Mouse (Mus musculus): ENCODE data around the gene Atoh8. TPM values are rescaled to one million over a fixed set of nuclear protein-coding genes. Genes with fewer than 3 reads are reported as not detected.

The Atoh8 gene
- total RNA-seq, 1 experiment from 2014 or later, result 0.82 TPM

DNA sequence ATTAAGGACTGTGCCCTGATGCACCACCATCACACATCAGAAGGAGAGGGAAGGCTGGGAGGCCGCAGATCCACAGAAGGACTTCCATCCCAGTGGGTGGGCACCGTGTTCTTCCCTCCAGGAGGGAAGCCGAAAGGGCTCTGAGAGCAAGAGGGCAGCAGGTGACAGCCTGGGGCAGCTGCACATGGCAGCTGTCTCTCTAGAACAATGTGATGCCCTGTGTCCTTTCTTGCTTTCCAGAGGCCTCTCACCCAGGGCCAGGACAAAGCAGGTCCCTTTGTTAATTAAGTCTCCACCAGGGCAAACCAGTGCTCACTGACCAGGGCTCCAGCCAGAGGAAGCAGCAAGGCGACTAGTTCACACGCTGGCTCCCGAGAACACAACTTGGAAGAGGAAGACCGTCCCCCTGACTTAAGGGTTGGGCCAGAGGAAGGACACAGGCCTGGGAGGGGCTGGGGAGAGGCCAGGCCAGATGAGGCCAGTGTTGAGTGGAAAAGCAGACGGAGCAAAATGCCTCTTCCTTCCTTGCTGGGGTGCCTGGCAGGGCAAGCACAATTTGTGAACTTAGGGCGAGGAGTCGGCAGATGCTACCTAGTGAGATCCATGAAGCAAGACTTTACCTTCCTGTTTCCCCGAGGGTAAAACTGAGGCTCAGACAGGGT is 34.7 kb downstream of the Atoh8 start:
- ATAC-seq (replicated peaks; ENCODE audit: low read depth, poor library complexity, severe bottlenecking), result no peak

DNA sequence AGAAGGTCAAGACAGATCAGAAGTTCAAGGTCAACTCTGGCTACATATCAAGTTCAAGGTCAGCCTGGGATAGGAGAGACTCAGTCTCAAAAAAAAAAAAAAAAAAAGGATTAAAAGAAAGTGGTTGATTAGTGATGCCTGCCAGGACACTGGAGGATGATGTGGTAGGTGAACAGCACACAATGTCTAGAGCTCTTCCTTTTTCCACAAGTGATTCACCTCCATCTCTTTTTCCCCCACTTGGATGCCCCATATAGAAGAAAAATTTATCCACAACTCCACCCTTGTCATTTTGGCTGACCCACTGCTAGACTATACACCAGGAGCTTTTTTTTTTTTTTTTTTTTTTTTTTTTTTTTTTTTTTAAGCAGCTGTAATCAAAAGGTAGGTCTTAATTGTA is 37.9 kb downstream of the Atoh8 start:
- no peak for ATAC-seq (replicated peaks; ENCODE audit: low read depth, poor library complexity, severe bottlenecking)

DNA sequence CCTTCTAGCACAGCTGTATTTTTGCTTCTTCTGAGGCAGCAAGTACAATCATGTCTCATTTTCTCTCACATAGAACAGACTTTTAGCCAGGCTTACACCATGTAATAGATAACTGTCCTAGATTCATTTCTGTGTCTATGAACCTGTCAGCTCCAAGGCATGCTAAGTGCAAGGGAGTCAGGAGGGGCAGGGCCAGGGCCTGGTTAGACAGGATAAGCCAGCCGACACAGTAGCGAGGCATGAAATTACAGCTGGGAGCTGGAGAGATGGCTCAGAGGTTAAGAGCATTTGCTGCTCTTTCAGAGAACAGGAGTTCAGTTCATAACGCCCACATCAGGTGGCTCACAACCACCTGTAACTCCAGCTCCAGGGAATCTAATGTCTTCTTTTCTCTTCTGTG is 38.7 kb downstream of the Atoh8 start:
- no peak for ATAC-seq (replicated peaks; ENCODE audit: low read depth, poor library complexity, severe bottlenecking)

DNA sequence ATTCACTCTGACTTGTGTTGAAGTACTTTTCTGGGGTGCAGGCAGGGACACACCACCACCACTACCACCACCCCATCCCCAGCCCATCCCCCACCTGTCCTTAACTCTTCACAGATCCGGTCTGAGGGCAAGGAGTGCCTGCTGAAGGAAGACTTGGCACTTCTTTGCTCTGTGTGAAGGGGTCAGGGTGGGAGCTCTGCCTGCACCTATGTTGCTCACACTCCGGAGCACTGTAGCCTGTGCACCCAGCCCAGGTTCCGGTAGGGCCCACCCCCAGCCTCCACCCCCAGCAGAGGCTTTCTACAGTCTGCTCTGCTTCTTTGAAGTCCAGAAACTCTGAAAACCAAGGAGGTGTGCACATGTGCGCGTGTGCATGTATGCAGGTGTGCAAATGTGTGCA is 44.8 kb downstream of the Atoh8 start:
- no peak for ATAC-seq (replicated peaks; ENCODE audit: low read depth, poor library complexity, severe bottlenecking)

DNA sequence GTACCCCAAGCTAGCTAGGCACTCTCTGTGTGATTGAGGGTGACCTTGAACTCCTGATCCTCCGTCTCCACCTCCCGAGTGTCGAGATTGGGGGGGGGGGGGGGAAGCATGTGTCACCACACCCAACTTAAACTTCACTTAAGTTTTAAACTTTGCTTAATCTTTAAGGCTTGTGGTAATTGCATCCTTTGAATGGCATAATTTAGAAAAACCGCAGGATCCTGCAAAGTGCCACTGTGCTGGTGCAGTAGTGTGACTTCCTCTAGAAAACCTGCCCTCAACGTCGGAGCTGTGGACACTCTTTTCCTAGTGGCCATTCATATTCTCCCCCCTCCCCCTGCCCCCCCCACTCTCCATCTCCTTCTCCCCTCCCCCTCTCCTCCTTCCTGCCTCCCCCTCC is 45.3 kb downstream of the Atoh8 start:
- ATAC-seq (replicated peaks; ENCODE audit: low read depth, poor library complexity, severe bottlenecking), result peak; percentile 67

DNA sequence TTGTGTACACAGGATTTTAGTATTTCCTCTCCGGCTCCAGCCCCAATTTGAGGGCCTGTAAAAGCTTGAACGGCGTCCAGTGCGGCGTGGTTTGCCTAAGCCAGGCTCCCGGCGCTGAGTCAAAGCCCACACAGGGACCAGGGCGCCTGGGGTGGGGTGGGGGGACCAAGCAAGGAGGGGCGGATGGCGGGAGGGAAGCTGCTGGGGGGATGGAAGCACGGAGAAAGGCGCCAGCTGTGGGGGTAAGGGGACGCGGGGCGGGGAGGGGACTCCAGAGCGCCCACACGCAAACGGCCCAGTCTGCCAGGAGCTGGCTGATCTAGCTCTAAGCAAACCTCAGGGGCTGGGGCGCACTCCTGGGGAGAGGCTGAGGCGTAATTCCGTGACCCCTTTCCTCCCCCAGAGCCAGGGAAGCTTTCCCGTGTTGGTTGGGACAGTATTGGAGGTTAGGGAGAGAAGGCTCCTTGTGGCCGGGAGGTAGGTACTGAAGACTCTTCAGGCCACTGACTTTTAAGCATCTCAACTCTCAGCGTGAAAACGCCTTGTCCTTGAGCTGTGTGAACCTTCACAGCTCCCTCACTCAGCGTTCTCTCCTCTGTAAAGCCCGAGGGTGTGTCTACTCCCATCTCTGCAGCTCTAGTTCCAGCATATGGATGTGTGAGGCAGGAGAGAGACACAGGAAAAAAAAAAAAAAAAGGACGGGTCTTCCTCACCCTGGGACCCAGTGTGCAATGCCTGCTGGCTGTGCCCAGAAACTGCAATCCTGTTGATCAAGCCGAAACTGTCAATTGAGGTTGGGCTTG is 46.1 kb downstream of the Atoh8 start:
- ATAC-seq (replicated peaks; ENCODE audit: low read depth, poor library complexity, severe bottlenecking), result no peak

DNA sequence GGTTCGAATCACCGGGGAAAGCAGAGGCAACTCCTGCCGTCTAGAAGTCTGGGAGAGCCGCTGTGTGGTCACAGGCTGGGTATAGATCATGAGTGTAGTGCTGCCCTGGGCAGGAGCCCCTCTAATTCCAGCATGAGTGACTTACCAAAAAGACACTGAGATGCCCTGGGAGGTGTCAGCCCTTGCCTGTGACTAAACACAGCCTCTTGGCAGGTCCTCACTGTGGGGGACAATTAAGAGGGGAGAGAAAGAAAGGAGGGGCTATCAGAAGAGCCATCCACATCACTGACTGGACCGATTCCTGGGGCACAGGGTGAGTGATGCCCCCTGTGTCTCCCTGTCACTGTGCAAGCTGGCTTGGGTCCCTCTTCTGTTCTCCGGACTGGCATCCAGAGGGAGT is 48.6 kb downstream of the Atoh8 start:
- no peak for ATAC-seq (replicated peaks; ENCODE audit: low read depth, poor library complexity, severe bottlenecking)

DNA sequence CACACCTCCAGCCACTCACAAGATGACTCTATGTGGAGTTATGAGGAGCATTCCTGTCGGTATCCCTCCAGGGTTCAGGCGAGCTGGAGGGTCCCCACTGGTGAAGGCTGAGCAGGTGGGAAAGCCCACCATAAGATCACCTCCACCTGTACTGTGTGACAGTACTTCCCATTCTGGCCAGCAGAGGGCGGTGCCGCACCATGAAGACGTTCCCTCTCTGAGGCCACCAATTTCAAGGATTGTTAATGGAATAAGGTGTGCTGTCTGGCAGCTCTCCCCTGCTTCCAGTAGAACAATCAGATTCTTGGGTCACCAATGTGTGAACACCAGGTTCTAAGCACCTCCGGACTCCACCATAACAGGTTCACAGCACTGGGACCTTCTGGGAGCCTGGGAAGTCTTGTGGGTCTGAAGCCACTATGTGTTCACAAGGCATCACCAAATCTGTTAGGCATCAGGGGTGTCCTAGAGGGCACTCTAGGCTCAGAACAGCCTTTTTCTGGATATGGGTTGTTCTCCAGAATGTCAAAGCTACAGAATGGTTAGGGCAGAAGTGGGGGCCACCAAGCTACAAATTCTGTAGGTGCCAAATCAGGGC is 49.4 kb downstream of the Atoh8 start:
- peak; percentile 61 for ATAC-seq (replicated peaks; ENCODE audit: low read depth, poor library complexity, severe bottlenecking)

DNA sequence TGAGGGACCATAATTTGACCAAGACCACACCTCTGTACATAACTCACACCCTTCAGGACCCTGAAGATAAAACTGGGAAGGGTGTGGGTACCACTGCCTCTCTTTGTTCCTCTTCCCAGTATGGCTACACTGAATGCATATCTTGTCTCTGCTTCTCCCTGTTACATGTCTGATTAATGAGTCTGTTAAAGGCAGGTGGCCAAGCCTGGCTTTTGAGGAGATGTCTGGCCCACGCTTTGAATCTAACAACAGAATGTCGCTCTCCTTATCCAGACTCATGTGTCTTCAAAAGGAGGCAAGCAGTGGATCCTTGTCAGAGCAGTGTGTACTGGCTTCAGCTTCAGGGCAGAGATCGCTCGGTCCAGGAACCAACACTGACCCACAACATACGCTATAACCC is 50.8 kb downstream of the Atoh8 start:
- no peak for ATAC-seq (replicated peaks; ENCODE audit: low read depth, poor library complexity, severe bottlenecking)

DNA sequence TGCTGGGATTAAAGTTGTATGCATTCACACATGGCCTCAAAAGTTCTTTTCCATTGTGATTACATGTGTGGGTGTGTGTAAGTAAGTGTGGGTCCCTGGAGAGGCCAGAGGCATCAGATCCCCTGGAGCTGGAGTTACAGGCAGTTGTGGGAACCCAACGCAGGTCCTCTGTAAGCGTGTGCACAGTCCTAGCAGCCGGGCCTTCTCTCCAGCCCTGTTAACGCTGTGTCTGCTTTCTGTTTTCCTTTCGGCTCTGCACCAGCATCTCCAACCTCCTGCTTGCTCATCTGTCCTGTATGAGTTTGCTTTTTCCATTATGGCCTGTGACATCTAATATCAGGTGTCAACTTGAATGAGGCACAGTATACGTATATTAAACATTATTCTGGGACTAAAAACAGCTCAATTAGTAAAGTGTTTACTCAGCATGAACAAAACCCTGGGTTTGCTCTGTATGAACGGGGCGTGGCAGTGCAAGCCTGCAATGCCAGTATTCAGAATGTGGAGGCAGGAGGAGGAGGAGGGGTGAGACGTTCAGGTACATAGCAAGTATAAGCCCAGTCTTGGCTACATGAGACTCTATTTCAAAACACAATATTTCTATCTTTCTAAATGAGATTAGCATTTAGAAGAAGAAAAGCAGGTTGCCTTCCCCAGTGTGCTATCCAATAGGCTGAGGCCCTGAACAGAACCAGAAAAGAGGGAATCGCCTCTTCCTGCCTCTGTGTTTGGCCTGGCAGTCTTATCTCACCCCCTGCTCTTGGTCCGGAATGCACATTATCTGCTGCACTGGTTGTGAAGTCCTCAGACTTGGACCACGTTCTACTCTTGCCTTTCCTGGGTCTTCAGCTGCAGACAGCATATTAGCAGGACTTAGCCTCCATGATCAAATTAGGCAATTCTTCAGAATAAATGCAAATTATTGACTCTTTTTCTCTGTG is 55.5 kb downstream of the Atoh8 start:
- ATAC-seq (replicated peaks; ENCODE audit: low read depth, poor library complexity, severe bottlenecking), result no peak

DNA sequence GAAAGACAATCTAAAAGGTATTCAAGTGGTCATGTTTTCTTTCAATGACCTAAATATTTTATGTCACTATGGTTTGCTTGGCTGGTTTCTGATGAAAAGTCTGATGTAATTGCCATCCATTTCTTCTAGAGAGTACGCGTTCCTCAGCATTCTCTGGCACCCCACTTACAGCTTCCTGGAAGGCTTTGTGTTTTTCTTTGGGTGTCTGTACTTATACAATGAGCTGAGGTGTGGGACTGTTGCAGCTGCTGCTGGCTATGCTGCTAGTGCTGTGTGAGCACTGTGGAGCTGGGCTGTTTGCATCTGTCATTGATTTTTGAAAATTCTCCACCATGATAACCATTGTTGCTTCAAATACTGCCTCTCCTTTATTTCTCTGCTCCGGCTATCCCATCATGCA is 56.4 kb downstream of the Atoh8 start:
- no peak for ATAC-seq (replicated peaks; ENCODE audit: low read depth, poor library complexity, severe bottlenecking)

DNA sequence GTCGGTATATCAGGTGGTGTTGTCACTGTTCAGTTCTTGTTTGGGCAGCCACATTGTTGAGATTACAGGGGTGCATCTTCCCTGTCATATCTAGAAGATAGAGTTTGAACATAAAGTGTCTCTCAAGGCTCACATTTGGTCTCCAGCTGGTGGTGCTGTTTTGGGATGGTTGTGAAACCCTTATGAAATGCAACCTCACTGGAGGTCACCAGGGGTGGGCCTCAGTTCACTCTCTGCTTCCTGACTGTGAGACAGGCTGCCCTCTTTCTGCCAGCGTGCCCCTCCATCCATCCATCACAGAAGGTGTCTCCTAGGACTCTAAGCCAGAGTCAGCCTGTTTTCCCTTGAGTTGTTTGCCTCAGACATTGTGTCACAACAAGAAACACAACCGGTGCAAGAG is 58.0 kb downstream of the Atoh8 start:
- no peak for ATAC-seq (replicated peaks; ENCODE audit: low read depth, poor library complexity, severe bottlenecking)

DNA sequence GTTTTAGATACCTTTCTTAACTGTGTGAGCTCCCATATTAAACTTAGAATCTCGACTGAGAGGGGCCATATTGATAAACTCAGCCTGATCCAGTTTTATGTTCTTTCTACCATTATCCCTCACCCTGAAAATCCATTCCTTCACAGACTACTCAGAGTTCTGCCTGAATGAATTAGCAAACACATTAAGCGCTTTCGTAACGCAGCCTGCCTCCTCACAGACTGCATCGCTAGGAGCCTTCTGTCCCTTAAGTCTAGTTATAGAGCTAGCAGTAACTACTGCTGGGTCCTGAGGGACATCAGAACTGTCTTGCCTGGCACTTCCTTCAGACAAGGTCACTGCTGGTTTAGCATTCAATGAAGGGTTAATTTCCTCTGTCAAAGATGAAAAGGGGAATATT is 59.4 kb downstream of the Atoh8 start:
- no peak for ATAC-seq (replicated peaks; ENCODE audit: low read depth, poor library complexity, severe bottlenecking)

DNA sequence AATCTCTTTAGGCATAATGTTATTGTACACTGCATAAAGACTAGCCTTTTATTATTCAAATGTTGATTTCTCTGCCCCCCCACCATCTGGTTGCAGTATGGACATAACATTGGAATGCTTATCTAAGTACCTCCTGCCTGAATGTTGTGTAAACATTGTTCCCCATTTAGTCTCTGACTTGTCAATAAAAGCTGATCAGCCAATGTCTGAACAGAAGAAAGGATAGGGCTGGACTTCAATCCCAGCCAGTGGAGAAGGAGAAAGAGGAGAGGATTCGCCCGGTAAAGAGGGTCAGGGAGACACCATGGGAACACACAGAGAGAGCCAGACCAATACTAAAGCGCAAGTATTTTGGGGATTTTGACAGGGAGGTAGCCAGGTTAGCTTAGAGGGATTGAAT is 60.0 kb downstream of the Atoh8 start:
- no peak for ATAC-seq (replicated peaks; ENCODE audit: low read depth, poor library complexity, severe bottlenecking)

DNA sequence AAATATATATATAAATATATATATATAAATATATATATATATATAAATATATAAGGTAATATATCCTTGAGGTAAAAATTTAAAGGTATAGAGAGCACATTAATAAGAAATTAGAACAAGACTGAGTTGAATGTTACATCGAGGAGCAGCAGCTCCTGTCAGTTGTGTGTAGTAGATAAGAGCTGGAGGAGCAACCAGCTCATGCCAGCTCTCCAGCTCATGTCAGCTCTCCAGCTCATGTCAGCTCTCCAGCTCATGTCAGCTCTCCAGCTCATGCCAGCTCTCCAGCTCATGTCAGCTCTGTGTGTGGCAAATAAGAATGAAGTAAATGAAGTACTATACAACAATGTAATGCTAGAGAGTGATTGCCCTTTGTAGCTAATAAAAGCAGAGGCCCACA is 62.0 kb downstream of the Atoh8 start:
- no peak; the same call in 1 of the 2 replicates for ATAC-seq (replicated peaks; ENCODE audit: low read depth, poor library complexity, severe bottlenecking)

DNA sequence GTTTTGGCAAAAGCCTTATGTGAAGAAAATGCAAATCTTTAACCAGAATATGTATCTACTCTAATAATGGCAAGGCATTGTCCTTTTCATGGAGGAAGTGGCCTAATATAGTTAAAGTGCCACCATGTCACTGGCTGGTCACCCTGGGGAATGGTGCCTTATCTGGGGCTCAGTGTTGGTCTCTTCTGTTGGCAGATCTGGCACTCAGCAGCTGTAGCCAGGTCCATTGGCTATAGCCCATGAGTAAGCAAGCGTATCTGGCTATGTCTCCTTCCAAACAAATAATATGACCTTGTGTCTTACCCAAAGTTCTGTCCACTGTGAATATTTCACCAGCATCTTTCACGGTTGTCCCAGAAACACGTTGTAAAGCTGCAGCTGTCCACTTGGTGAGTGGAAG is 64.0 kb downstream of the Atoh8 start:
- no peak for ATAC-seq (replicated peaks; ENCODE audit: low read depth, poor library complexity, severe bottlenecking)

DNA sequence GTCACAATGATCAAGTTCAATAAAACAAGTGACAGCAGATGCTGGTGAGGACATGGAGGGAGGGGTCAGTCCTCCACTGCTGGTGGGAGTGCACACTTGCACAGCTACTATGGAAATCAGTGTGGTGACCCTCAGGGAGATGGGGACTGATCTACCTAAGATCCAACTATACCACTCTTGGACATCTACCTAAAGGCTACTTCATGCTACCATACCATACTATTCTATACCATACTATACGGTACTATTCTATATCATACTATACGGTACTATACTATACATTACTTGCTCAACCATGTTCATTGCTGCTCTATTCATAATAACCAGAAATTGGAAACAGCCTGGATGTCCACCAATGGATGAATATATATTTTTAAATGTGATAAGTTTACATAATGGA is 69.5 kb downstream of the Atoh8 start:
- no peak for ATAC-seq (replicated peaks; ENCODE audit: low read depth, poor library complexity, severe bottlenecking)

DNA sequence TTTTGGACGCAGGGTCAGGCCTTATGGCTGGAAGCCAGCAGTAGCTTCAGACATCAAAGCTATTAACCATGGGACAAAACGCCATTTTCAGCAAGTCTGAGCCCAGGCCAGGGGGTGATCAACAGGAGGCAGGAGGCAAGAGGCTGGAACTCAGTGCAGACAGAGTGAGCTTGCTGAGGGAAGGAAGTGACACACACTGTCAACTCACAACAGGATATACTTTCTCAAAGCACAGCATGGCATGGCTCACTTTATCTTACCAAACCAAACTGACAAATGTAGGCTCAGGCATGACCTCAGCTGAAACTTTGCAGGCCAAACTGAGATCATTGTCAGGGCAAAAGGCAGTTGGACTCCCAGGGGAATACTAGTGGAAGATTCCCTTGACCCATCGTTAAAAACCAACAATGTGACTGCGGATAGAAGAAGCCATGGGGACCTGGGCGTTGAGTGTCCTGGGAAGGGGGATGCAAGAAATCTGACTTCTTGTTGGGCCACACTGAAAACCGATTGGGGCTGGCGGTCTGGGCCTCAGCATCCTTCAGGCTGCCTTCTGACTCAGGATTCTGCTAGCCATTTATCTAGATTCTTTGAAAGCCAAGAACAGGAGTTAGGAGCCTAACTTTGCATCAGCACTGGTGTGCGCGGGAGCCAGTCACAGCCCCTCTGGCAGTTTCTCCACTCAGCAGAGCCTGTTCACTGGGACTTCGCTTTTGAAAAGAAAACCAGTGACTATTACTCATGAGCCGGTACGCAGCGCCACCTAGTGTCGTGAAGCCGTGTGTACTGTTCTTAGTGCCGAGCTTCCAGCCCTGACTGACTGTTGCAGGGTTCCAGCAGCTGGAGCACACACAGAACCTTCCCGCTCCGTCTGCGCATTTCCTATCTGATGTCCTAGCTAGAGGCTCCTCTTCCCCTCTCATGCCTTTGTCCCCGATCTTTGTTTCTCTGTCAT is 70.8 kb downstream of the Atoh8 start:
- ATAC-seq (replicated peaks; ENCODE audit: low read depth, poor library complexity, severe bottlenecking), result peak; percentile 87

DNA sequence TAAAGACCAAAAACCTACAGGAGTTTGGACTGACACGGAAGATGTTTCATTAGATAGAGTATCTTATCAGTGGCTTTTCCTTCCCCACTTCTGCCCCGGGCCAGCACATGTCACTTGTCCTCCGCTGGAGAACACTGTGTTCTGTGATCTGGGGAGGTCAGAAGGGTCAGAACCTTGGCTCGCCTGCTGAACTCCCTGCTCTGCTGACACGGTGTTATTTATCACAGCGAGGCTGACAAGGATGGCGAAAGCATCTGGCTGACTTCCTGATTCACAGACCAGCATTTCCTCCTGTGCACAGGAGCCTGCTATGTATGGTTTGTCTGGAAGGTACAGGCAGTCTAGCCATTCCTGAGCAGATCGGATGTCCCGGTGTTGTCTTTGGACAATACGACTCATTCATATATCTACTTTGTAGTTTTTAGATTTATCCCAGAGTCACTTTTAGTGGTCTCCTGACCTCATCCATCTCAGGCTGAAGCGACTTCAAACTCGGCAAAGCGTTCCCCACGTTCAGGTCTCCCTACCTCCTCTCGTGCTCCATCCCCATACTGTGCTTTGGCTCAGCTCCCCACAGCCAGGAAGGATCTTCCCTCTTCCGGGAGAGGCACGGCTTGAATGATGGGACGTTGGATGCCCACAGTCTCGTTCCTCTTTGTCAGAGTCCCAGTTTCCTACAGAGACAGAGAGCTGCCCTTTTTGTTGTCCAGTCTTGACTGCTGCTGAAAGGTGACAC is 73.1 kb downstream of the Atoh8 start:
- peak; percentile 41 for ATAC-seq (replicated peaks; ENCODE audit: low read depth, poor library complexity, severe bottlenecking)

All from common myeloid progenitor, adult 5-6 weeks (primary cell).